ENCODE assay signal across 10 mouse cellular contexts in the genomic region with DNA sequence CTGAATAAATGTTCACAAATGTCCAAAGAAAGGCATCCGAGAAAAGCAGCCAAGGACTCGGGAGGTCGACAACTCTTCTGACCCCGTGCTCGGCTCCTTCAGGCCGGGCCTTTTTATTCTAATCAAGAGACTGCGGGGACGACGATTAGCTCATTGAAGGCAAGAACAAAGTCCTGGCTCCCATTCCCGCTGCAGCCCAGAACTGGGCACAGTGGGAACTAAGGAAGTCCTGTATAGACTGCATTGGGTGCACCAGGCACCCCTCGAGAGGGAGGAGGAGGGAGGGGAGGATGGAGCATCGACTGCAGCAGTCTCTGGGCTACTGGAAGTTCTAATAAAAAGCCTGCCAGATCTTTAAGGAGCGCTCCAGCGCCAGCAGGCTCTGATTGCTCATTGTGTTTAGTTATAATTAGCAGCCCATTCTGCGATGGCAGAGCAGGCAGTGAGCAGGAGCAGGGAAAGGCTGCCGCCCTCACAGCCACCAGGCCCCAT. TPM values are rescaled to one million over a fixed set of nuclear protein-coding genes. Genes with fewer than 3 reads are reported as not detected.
DNase-seq lines count a peak whose midpoint lies in the region; ATAC-seq lines count a peak whose summit lies in the region.
"Had no signal": no experiment of that assay in that cellular context is flagged by ENCODE, and none has a peak within 500 bp of the region (broad histone marks: within the 10 kb centered on the region; RNA-seq: fewer than 3 reads in every experiment).

No protein-coding gene starts in this region.

- H3K9me3 ChIP-seq in hindbrain, embryonic 11.5 days (ENCODE audit: control insufficient read depth, low read length), result no peaks in the 10 kb centered on the region
- H3K9me3 ChIP-seq in midbrain, embryonic 16.5 days (replicated peaks; ENCODE audit: control insufficient read depth, low read length, poor library complexity, severe bottlenecking), result no peaks in the 10 kb centered on the region

- peak; percentile 75 for DNase-seq in ES-CJ7 (ENCODE audit: low read depth, low spot score)
- DNase-seq in brain, adult 2 months (ENCODE audit: low read depth, low spot score), result peak; percentile 86
- DNase-seq in hindbrain, embryonic 11.5 days (ENCODE audit: low spot score), result peak; percentile 25
- no peak for DNase-seq in B cell, adult 2 months
- no peak for DNase-seq in adrenal gland, adult 8-10 months
- no peak for DNase-seq in gastrocnemius, adult 8-10 months (ENCODE audit: low spot score in 2 of 2)
- DNase-seq: kidney, adult 18-20 months; thymus, postnatal 14 days had no signal

- no peak overlapping the region for H3K27ac ChIP-seq in hindbrain, embryonic 11.5 days (ENCODE audit: low read depth, low read length)
- no peak overlapping the region for H3K27ac ChIP-seq in midbrain, embryonic 16.5 days (ENCODE audit: low read length)
- H3K27ac ChIP-seq: liver, embryonic 14.5 days had no signal

- no peak overlapping the region for H3K4me2 ChIP-seq in hindbrain, embryonic 11.5 days (replicated peaks; ENCODE audit: low read depth, low read length)
- no peak overlapping the region for H3K4me2 ChIP-seq in midbrain, embryonic 16.5 days (ENCODE audit: low read length)

- 11% methylated on average over 16 of the region's 16 CpGs for WGBS in hindbrain, embryonic 11.5 days
- 6% methylated on average over 16 of the region's 16 CpGs for WGBS in midbrain, embryonic 16.5 days

- no peak overlapping the region for H3K4me3 ChIP-seq in hindbrain, embryonic 11.5 days (ENCODE audit: low read depth, low read length)
- H3K4me3 ChIP-seq in midbrain, embryonic 16.5 days (ENCODE audit: low read depth, low read length), result no peak overlapping the region

- H3K4me1 ChIP-seq in hindbrain, embryonic 11.5 days (replicated peaks; ENCODE audit: control insufficient read depth, insufficient read depth, low read length), result peaks cover 5% of the 10 kb centered on the region; the same call in 1 of the 2 replicates
- no peaks in the 10 kb centered on the region for H3K4me1 ChIP-seq in midbrain, embryonic 16.5 days (ENCODE audit: control insufficient read depth, insufficient read depth, low read length)

- H3K9ac ChIP-seq in hindbrain, embryonic 11.5 days (ENCODE audit: low read depth, low read length), result no peak overlapping the region
- no peak overlapping the region for H3K9ac ChIP-seq in midbrain, embryonic 16.5 days (ENCODE audit: low read depth, low read length)
- H3K9ac ChIP-seq: liver, embryonic 14.5 days had no signal

- no peaks in the 10 kb centered on the region for H3K36me3 ChIP-seq in hindbrain, embryonic 11.5 days (ENCODE audit: control insufficient read depth, insufficient read depth, low read length)
- H3K36me3 ChIP-seq in midbrain, embryonic 16.5 days (ENCODE audit: control insufficient read depth, insufficient read depth, low read length), result no peaks in the 10 kb centered on the region; the same call in 1 of the 2 replicates

- ATAC-seq in hindbrain, embryonic 11.5 days (ENCODE audit: low FRiP score), result no peak
- ATAC-seq in midbrain, embryonic 16.5 days, result peak; percentile 39; the same call in 1 of the 2 replicates

- no peaks in the 10 kb centered on the region for H3K27me3 ChIP-seq in hindbrain, embryonic 11.5 days (ENCODE audit: control insufficient read depth, insufficient read depth, low read length)
- H3K27me3 ChIP-seq in midbrain, embryonic 16.5 days (ENCODE audit: control insufficient read depth, insufficient read depth, low read depth, low read length), result no peaks in the 10 kb centered on the region

RNA-seq across cellular contexts. Expression of a gene that starts 18.9 kb away (rescaled TPM):
- 493 and 503 TPM in 2 replicates for polyA plus RNA-seq in hindbrain, embryonic 11.5 days (2014; fragmentation: Nextera tagmentation; extraction: Ambion mirVana)
- polyA plus RNA-seq in midbrain, embryonic 16.5 days (2015; fragmentation: Nextera tagmentation; extraction: Ambion mirVana), result 200 and 230 TPM in 2 replicates
- 100 to 1,000 TPM; 230 to 311 (median 252) TPM for total RNA-seq in adrenal gland, adult 8-10 months (2022)
- total RNA-seq in gastrocnemius, adult 8-10 months (2022), result 10 to 100 TPM; 52.7 to 62.4 (median 59.0) TPM

RNA-seq across cellular contexts. Expression of a gene that starts 39.8 kb away (rescaled TPM):
- 77.7 and 80.7 TPM in 2 replicates for polyA plus RNA-seq in hindbrain, embryonic 11.5 days (2014; fragmentation: Nextera tagmentation; extraction: Ambion mirVana)
- polyA plus RNA-seq in midbrain, embryonic 16.5 days (2015; fragmentation: Nextera tagmentation; extraction: Ambion mirVana), result 39.5 and 47.4 TPM in 2 replicates
- total RNA-seq in adrenal gland, adult 8-10 months (2022), result 10 to 100 TPM; 42.1 to 71.0 (median 59.4) TPM
- total RNA-seq in gastrocnemius, adult 8-10 months (2022), result 100 to 1,000 TPM in 1 of 4 experiments, 10 to 100 TPM in 3; 98.6 to 102 (median 98.9) TPM

RNA-seq across cellular contexts. Expression of a gene that starts 40.9 kb away (rescaled TPM):
- 25.4 and 26.1 TPM in 2 replicates for polyA plus RNA-seq in hindbrain, embryonic 11.5 days (2014; fragmentation: Nextera tagmentation; extraction: Ambion mirVana)
- polyA plus RNA-seq in midbrain, embryonic 16.5 days (2015; fragmentation: Nextera tagmentation; extraction: Ambion mirVana), result 57.3 and 58.8 TPM in 2 replicates
- total RNA-seq in adrenal gland, adult 8-10 months (2022), result 100 to 1,000 TPM; 271 to 301 (median 294) TPM
- 100 to 1,000 TPM; 201 to 320 (median 253) TPM for total RNA-seq in gastrocnemius, adult 8-10 months (2022)

Comparison
In these comparisons a context has a peak if more than half of its experiments do, and no peak if none do; other contexts are left out.
1. DNase-seq: peak in ES-CJ7 (single experiment), brain, adult 2 months (single experiment) and hindbrain, embryonic 11.5 days (single experiment); none in B cell, adult 2 months (0 of 2), adrenal gland, adult 8-10 months (single experiment) and gastrocnemius, adult 8-10 months (0 of 2).